Mouse (Mus musculus) bone marrow macrophage, adult 2 months (primary cell): ENCODE results near the gene Rdh8. TPM values are rescaled to one million over a fixed set of nuclear protein-coding genes. Genes with fewer than 3 reads are reported as not detected.

ENCODE experiments used
- H3K27ac ChIP-seq: 2 replicates; pipeline ENCODE4 v1.5.1; 2012; ENCODE audit warnings: low read depth, low read length; ENCODE audit not compliant: insufficient read depth
- H3K4me1 ChIP-seq: 2 replicates; pipeline ENCODE4 v1.6.1; 2012; ENCODE audit warnings: low read length; ENCODE audit not compliant: control insufficient read depth, insufficient read depth
- H3K4me3 ChIP-seq: 2 replicates; pipeline ENCODE4 v1.5.1; 2012; ENCODE audit warnings: mild to moderate bottlenecking, low read length, moderate library complexity; ENCODE audit not compliant: insufficient read depth
- CTCF ChIP-seq: IDR thresholded peaks from 2 replicates; pipeline ENCODE4 v1.5.1; 2012; ENCODE audit warnings: low read depth, mild to moderate bottlenecking, low read length, moderate library complexity
- POLR2A ChIP-seq: IDR thresholded peaks from 2 replicates; pipeline ENCODE4 v1.6.1; 2012; ENCODE audit warnings: mild to moderate bottlenecking, low read depth, low read length, borderline replicate concordance
- polyA plus RNA-seq: library from polyadenylated mRNA; stranded (reverse); fragments of >200 nt; gene quantifications from 2 replicates; pipeline ENCODE4 v1.2.4, GENCODE M21; 2012; ENCODE audit not compliant: missing spikeins, insufficient read depth, insufficient read length

Gene Rdh8
- polyA plus RNA-seq, 1 experiment, result not detected

DNA sequence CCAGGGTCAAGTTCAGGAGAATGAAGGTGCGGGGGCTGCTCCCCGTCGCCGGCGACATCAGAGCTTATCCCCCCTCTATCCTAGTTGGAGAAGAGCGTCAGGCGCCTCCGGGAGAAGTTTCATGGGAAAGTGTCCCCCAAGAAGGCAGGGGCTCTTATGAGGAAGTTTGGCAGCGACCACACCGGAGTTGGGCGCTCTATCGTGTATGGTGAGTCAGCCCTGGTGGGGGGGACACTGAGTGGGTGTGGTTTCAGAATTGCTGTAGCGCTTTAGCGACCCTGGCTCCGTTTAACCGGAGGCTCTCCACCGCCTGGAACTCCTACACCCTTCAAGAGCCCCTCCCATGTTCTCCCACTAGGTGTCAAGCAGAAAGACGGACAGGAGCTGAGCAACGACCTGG is 50.9 kb downstream of the Rdh8 start:
- peak overlapping the region; percentile 83 for H3K4me3 ChIP-seq
- no peak overlapping the region; the same call in 1 of the 2 replicates for H3K27ac ChIP-seq
- TF ChIP-seq POLR2A, result no peak
- no peak for TF ChIP-seq CTCF
- H3K4me1 ChIP-seq, result 0 out of 2 replicates have a peak, but pooled peaks cover 2% of the 10 kb centered on the region

DNA sequence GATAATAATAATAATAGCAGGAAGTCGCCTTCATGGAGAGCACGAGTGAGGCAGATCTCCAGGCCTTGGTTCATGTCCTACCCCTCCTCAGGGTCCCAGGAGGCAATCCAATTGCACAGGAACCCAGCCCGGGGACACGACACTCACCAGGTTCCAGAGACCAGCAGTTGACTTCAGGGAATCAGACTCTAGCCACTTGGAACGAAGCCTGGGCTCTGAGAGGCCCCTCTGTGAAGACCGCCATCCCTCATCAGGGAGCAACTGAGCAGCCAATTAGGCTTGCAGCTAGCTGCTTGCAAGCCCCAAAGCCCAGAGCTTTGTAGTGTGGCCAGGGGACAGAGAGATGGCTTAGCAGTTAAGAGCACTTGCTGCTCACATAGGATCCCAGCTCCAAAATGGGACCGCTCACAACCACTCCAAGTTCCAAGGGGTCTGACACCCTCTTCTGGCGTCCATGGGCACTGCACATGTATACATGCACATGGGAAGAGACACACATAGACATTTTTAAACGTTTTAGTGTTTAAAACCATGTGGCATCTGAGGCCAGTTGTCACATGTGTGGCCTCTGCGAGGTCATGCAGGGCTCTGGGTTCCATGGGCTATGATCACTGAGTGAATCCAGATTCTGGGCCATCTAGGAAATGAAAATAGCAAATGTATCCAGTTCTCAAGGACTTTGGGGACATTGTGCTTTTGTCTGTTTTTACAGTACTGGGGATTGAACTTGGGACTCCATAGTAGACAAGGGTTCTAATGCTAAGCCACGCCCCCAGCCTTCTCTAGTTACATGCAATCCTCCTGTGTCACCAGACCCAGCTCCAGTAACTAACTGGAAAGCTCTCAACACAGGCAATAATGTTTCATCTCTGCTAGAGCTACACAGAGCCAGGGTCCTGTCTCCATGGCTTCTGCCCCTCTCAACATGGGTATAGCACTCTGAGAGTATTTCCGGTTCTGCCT is 52.2 kb downstream of the Rdh8 start:
- Histone ChIP-seq H3K4me1 (0 out of 2 replicates have a peak, but pooled peaks cover 2% of the 10 kb centered on the region), H3K4me3 (no peak overlapping the region), H3K27ac (no peak overlapping the region)
- no peak for TF ChIP-seq POLR2A
- TF ChIP-seq CTCF, result no peak

DNA sequence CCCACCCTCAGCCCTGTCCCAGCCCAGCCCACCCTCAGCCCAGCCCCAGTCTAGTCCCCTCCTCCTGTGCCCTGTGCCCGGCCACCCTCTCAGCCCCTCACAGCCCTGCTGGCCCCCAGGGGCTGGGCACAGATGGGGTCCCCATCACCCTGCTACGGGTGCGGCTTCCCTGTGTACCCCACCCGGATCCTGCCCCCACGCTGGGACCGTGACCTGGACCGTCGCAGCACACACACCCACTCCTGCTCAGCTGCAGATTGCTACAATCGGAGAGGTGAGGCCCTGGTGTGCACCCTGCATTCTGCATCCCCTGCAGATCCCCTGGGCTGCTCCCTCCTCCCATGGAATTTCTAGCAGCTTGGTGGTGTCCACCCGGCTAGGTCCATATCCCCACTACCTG is 54.7 kb downstream of the Rdh8 start:
- Histone ChIP-seq H3K4me1 (peaks cover 5% of the 10 kb centered on the region), H3K4me3 (no peak overlapping the region), H3K27ac (no peak overlapping the region)
- no peak for TF ChIP-seq CTCF
- TF ChIP-seq POLR2A, result no peak

DNA sequence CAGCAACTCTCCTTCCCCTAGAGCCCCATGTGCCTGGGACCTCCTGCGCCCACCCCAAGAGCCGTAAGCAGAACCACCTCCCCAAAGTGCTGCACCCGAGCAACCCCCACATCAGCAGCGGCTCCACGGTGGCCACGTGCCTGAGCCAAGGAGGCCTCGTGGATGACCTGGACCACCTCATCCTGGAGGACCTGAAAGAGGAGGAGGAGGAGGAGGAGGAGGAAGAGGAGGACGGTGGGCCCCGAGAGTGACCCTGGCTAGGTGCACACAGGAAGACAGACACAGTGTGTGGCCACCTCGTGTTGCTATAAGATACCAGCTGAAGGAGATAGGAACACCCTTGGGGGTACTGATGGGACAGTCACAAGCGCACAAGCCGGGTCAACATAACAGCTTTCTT is 55.2 kb downstream of the Rdh8 start:
- Histone ChIP-seq H3K27ac (no peak overlapping the region), H3K4me1 (peaks cover 5% of the 10 kb centered on the region), H3K4me3 (no peak overlapping the region)
- TF ChIP-seq POLR2A (no peak), CTCF (no peak)

DNA sequence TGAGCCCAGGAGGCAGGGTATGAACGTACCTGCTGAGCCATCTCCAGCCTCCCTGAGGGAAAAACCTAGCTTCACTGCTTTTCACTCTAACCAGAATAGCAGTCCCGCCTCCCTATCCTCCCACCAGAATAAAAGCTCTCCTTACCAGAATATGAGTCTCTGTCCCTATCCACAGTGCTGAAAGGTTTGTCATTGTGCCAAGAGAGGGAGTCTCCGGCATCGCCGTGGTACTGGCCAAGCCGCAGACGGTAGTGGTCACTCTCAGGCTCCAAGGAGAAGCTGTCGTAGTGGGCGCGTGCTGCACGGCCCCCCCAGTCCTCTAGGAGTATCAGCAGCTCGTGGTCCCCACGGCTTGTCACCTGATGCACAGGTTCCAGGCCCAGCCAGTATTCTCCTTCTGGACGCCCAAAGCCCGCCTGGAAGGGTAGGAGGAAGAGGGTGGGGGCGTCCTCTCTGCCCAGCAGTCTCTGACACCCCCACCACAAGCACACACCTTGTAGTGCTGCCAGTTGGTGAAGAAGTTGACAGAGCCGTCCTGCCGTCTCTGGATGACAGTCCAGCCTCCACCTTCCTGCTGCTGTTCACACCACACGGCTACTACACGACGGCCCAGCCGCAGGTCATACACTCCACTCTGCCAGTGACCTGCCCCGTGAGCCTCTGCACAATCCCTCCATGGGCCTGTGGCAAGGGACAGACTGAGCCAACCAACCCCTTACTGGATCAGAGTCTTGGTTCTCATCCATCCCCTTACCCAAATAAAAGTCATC is 56.9 kb downstream of the Rdh8 start:
- H3K4me1 ChIP-seq, result peaks cover 5% of the 10 kb centered on the region
- H3K4me3 ChIP-seq, result no peak overlapping the region
- TF ChIP-seq POLR2A, result no peak
- TF ChIP-seq CTCF, result no peak
- no peak overlapping the region for H3K27ac ChIP-seq

Other genes with a start within 250 kb of the Rdh8 start
- gene Zfp846, start 237.2 kb upstream of the Rdh8 start, polyA plus RNA-seq, result 7.4 and 7.5 TPM in 2 replicates
- gene Ubl5, start 175.6 kb upstream of the Rdh8 start, polyA plus RNA-seq, result 309 and 316 TPM in 2 replicates
- gene Fbxl12, start 173.7 kb upstream of the Rdh8 start, polyA plus RNA-seq, result 15.7 and 16.7 TPM in 2 replicates
- gene Pin1, start 166.4 kb upstream of the Rdh8 start, polyA plus RNA-seq, result 11.4 and 11.5 TPM in 2 replicates
- not detected in 2 replicates for gene Olfm2, start 72.2 kb upstream of the Rdh8 start, polyA plus RNA-seq
- 0.15 and 0.31 TPM in 2 replicates for gene Col5a3, start 3.4 kb upstream of the Rdh8 start, polyA plus RNA-seq
- gene A230050P20Rik, start 50.1 kb downstream of the Rdh8 start, polyA plus RNA-seq, result 19.9 and 23.5 TPM in 2 replicates
- gene Angptl6, start 61.2 kb downstream of the Rdh8 start, polyA plus RNA-seq, result 1.4 and 1.7 TPM in 2 replicates
- 9.2 and 11.9 TPM in 2 replicates for gene Ppan, start 69.7 kb downstream of the Rdh8 start, polyA plus RNA-seq
- gene Eif3g, start 80.1 kb downstream of the Rdh8 start, polyA plus RNA-seq, result 65.4 and 71.5 TPM in 2 replicates
- gene Dnmt1, start 141.4 kb downstream of the Rdh8 start, polyA plus RNA-seq, result 53.0 and 54.5 TPM in 2 replicates
- 46.5 and 48.2 TPM in 2 replicates for gene S1pr2, start 158.3 kb downstream of the Rdh8 start, polyA plus RNA-seq
- 52.7 and 61.3 TPM in 2 replicates for gene Mrpl4, start 184.2 kb downstream of the Rdh8 start, polyA plus RNA-seq
- 67.4 and 79.0 TPM in 2 replicates for gene Icam1, start 197.5 kb downstream of the Rdh8 start, polyA plus RNA-seq
- not detected in 2 replicates for gene Icam4, start 210.9 kb downstream of the Rdh8 start, polyA plus RNA-seq
- gene Icam5, start 213.6 kb downstream of the Rdh8 start, polyA plus RNA-seq, result 0.31 TPM in 1 of 2 replicates, not detected in the other
- not detected in 2 replicates for gene Zglp1, start 248.6 kb downstream of the Rdh8 start, polyA plus RNA-seq